ENCODE assay signal across 1 mouse cellular context in genomic region chr11:4705178-4705577, GRCm38 (mm10).
TF ChIP-seq lines count a peak whose summit lies in the region.

No protein-coding gene starts in this region.

TF ChIP-seq in MEL, 35 proteins besides CTCF, POLR2A, EP300 and RAD21 (continued from another document):
- no peak for TF ChIP-seq NRF1 (IDR thresholded peaks at IDR 0.05; ENCODE audit: insufficient read depth, low read depth, low read length, poor library complexity, severe bottlenecking)
- no peak for TF ChIP-seq ZKSCAN1 (IDR thresholded peaks at IDR 0.05; ENCODE audit: low read depth, low read length)
